Mouse (Mus musculus) neural tube, embryonic 13.5 days (tissue): ENCODE results near the gene Bcas3. TPM values are rescaled to one million over a fixed set of nuclear protein-coding genes. Genes with fewer than 3 reads are reported as not detected.
A peak's percentile ranks its signal among the peaks of the same experiment; 100 is the strongest.

ENCODE experiments used
- ATAC-seq: fragments of 200-750 bp; cut with Nextera tagmentation; 2 replicates; pipeline ENCODE4 v1.8.0; 2017; ENCODE audit warnings: low read depth, mild to moderate bottlenecking, moderate TSS enrichment, moderate library complexity
- H3K27ac ChIP-seq: fragments of 300-500 bp; sonication (generic); replicated peaks from 2 replicates; pipeline ENCODE4 v1.5.1; 2015; ENCODE audit warnings: moderate library complexity, mild to moderate bottlenecking, inconsistent platforms
- H3K27me3 ChIP-seq: fragments of 300-500 bp; sonication (generic); 2 replicates; pipeline ENCODE4 v1.6.1; 2015; ENCODE audit warnings: mild to moderate bottlenecking, inconsistent platforms
- H3K36me3 ChIP-seq: fragments of 300-500 bp; sonication (generic); 2 replicates; pipeline ENCODE4 v1.6.1; 2015; ENCODE audit warnings: mild to moderate bottlenecking, inconsistent platforms
- H3K4me1 ChIP-seq: fragments of 300-500 bp; sonication (generic); replicated peaks from 2 replicates; pipeline ENCODE4 v1.6.1; 2015; ENCODE audit warnings: inconsistent platforms
- H3K4me2 ChIP-seq: fragments of 300-500 bp; sonication (generic); 2 replicates; pipeline ENCODE4 v1.6.1; 2015; ENCODE audit warnings: inconsistent platforms, mild to moderate bottlenecking, moderate library complexity
- H3K4me3 ChIP-seq: fragments of 300-500 bp; sonication (generic); 2 replicates; pipeline ENCODE4 v1.5.1; 2015; ENCODE audit warnings: mild to moderate bottlenecking, inconsistent platforms
- H3K9ac ChIP-seq: fragments of 300-500 bp; sonication (generic); 2 replicates; pipeline ENCODE4 v1.6.1; 2015; ENCODE audit warnings: moderate library complexity, mild to moderate bottlenecking, inconsistent platforms
- H3K9me3 ChIP-seq: fragments of 300-500 bp; sonication (generic); 2 replicates; pipeline ENCODE4 v1.6.1; 2016; ENCODE audit warnings: inconsistent platforms
- WGBS: fragments of 180-500 bp; shearing (Covaris S2); methylation state at CpG from one replicate; pipeline ENCODE4 v1.1.7; 2015; 5-methylcytosine and 5-hydroxymethylcytosine counted together
- polyA plus RNA-seq: library from polyadenylated mRNA; unstranded; fragments of >200 nt; fragmentation: Nextera tagmentation; extraction: Ambion mirVana; gene quantifications from 2 replicates; pipeline ENCODE4 v1.2.1, GENCODE M21; 2015

Gene Bcas3
- polyA plus RNA-seq, 1 experiment from 2014 or later = 37.7 TPM

DNA sequence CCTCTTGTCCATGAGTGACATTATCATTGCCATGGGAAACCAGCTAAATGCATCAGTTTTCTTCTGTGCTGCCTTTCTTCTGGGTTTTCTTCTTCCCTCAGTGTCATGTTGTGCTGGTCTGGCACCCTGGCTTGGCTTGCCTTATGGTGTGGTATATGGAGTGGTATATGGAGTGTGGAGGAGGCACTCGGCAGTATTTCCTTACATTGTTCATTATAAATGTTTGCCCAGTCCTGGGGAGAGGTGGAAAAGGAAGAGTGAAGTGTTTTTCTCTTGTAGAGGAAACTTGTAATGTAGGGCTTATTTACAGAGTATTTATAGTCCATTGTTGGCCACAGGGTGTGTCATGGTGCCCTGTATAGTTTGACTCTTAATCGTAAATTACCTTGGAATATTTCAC, 212.1 kb downstream of the Bcas3 start:
- Histone ChIP-seq H3K4me2 (no peak overlapping the region), H3K27ac (no peak overlapping the region), H3K27me3 (no peaks in the 10 kb centered on the region), H3K9me3 (no peaks in the 10 kb centered on the region), H3K36me3 (peaks cover 6% of the 10 kb centered on the region; the same call in 1 of the 2 replicates), H3K4me1 (no peaks in the 10 kb centered on the region; the same call in 1 of the 2 replicates), H3K4me3 (no peak overlapping the region), H3K9ac (no peak overlapping the region)
- WGBS = 81% methylated on average over 2 of the region's 2 CpGs
- no peak for ATAC-seq

DNA sequence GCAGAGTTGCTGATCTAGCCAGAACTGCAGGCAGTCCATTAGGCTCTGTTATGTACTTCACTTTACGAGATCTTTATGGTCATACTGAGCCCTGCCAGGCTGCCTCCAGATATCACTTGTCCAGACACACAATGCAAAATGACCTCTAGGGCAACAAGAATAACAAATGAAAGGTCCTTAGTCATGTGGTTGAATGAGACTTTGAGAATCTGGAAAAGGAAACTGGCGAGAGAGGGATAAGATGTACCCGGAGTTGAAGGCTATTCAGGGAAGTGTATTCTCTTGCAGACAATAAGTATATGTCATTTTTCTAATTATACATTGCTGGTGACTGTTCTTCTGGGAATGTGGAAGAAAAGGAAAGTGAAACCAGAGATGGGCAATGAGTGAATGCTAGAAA, 218.1 kb downstream of the Bcas3 start:
- H3K36me3 ChIP-seq = no peaks in the 10 kb centered on the region
- peaks cover 19% of the 10 kb centered on the region for H3K4me1 ChIP-seq
- no peak overlapping the region; the same call in 1 of the 2 replicates for H3K27ac ChIP-seq
- H3K4me2 ChIP-seq = no peak overlapping the region
- 17% methylated on average over 3 of the region's 3 CpGs for WGBS
- no peak overlapping the region for H3K9ac ChIP-seq
- no peak overlapping the region for H3K4me3 ChIP-seq
- H3K27me3 ChIP-seq = no peaks in the 10 kb centered on the region
- ATAC-seq = no peak
- no peaks in the 10 kb centered on the region for H3K9me3 ChIP-seq

DNA sequence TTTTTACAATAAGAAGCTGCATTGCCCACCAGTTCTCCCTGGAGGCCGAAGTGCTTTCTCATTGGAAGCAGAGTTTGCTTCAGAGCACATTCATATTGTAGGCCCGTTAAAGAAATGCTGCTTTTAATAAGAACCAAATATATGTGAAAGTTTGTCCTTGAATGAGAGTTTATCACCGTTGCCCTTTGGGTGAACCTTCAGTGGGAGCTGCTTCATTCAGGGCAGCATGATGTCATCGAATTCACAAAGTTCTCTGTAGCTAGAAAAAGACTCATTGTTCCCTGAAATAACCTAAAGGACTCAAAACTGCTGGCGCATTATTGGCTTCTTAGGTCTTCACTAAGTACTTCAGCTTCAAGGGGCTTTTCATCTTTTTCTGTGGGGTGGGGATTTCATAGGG, 219.0 kb downstream of the Bcas3 start:
- H3K36me3 ChIP-seq = no peaks in the 10 kb centered on the region

DNA sequence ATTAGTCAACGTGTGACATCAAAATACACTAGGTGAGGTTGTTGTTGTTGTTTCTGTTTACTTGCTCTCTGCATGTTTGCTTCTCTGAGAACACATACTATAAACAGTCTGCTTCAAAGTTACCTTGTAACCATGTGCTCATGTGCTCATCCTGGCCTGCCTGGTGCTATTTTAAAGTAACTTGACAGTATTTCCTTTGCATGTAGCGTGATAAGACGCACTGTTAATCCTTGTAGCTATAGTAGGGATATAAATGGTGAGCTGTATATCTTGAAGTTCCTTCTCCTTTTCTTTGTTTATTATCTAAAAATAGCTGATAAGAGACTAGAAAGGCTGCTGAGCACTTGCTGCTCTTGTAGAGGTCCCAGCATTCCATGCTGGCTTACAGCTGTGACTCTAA, 219.6 kb downstream of the Bcas3 start:
- Histone ChIP-seq H3K4me3 (no peak overlapping the region), H3K27me3 (no peaks in the 10 kb centered on the region), H3K36me3 (no peaks in the 10 kb centered on the region), H3K4me1 (peaks cover 25% of the 10 kb centered on the region), H3K4me2 (no peak overlapping the region), H3K9me3 (no peaks in the 10 kb centered on the region), H3K27ac (no peak overlapping the region), H3K9ac (no peak overlapping the region)
- ATAC-seq = no peak
- 84% methylated on average over 3 of the region's 3 CpGs for WGBS

More for the DNA sequence above, 219.0 kb downstream of the Bcas3 start:
- Histone ChIP-seq H3K4me3 (no peak overlapping the region), H3K27me3 (no peaks in the 10 kb centered on the region), H3K27ac (no peak overlapping the region), H3K9me3 (no peaks in the 10 kb centered on the region), H3K9ac (no peak overlapping the region), H3K4me2 (no peak overlapping the region), H3K4me1 (peaks cover 19% of the 10 kb centered on the region)
- 29% methylated on average over 5 of the region's 5 CpGs for WGBS
- no peak for ATAC-seq

DNA sequence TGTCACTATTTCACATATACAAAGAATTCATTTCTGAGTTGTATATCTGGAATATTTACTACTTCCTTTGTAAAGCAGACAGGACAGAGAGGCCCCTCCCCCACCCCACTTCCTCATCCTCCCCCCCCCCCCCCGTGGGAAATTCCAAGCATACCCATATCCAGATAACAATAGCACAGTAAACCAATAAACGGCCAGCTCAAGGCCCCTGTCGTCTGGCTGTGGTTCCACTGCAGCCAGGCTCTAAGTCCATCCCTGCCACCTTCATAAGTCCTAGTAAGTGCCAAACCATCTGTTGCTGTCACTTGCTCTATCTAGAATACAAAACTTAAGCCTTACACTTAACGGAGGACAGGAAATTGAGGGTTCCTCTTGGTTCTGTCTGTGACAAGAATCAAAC, 221.5 kb downstream of the Bcas3 start:
- Histone ChIP-seq H3K36me3 (no peaks in the 10 kb centered on the region), H3K4me1 (peaks cover 33% of the 10 kb centered on the region), H3K9ac (no peak overlapping the region), H3K27me3 (no peaks in the 10 kb centered on the region), H3K4me2 (no peak overlapping the region), H3K27ac (no peak overlapping the region), H3K4me3 (no peak overlapping the region), H3K9me3 (no peaks in the 10 kb centered on the region)
- 12% methylated on average over 4 of the region's 4 CpGs for WGBS
- no peak for ATAC-seq

DNA sequence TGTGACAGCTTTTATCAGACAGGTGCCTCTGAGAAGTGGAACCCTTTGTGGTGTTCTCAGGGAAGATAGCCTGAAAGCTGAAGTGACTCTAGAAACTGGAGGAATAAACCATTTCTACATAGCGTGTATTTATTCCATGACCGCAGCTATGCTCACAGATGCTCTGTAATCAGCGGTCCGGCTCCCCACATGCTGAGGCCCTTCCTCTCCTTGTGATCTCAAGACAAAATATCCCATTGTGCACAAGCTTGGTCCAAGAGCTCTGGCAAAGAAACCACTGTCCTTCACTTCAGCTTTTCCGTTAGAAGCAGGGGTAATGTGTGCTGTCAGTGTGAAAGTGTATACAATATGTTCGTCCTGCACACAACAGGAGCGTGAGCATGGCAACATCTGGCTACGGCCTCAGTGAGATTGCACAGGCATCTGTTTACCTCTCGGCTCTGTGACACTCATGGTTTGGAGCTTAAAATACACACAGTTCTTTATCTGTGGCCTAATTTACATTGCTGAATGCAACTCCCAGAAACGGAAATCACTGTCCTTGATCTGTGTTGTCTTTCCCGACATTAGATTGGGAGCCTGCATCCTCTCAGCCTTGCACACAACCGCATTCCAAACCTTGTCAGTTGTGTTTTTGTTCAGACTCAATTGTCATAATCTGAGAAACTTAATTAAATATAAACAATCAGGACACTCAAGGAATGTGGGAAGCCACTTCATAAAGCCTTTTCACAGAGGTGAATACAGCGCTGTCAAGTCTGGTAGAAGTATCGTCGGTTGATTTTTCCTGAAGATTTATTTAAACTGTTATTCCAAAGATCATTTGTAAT, 225.1 kb downstream of the Bcas3 start:
- Histone ChIP-seq H3K9ac (no peak overlapping the region), H3K4me1 (peaks cover 14% of the 10 kb centered on the region), H3K9me3 (no peaks in the 10 kb centered on the region), H3K27ac (peak overlapping the region; percentile 38; the same call in 1 of the 2 replicates), H3K36me3 (no peaks in the 10 kb centered on the region), H3K4me2 (no peak overlapping the region), H3K27me3 (no peaks in the 10 kb centered on the region), H3K4me3 (no peak overlapping the region)
- 65% methylated on average over 15 of the region's 15 CpGs for WGBS
- ATAC-seq = 0 out of 2 replicates have a peak, but pooled peaks have one; percentile 19

DNA sequence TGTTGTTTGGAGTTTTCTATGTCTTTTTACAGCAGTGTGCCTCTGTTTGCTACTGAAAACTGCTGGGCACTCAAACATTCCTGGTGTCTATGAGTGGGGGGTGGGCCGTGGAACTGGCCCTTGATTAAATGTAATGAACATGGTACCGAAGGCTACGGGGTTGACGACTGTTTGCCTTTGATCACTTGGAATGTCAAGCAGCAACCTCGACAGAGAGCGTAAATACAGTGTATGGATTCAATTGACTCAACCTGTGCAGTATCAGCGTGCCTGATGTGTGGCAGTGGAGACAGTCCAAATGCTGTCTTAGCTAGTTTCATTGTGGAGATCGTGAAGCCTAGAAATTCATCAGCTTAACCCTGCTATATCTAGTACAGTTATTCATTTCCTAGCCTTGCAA, 231.1 kb downstream of the Bcas3 start:
- no peak overlapping the region for H3K27ac ChIP-seq
- no peaks in the 10 kb centered on the region for H3K4me1 ChIP-seq
- H3K4me3 ChIP-seq = no peak overlapping the region
- H3K9me3 ChIP-seq = no peaks in the 10 kb centered on the region
- H3K4me2 ChIP-seq = no peak overlapping the region
- H3K36me3 ChIP-seq = no peaks in the 10 kb centered on the region
- WGBS = 75% methylated on average over 8 of the region's 8 CpGs
- H3K9ac ChIP-seq = no peak overlapping the region
- H3K27me3 ChIP-seq = no peaks in the 10 kb centered on the region
- no peak for ATAC-seq

DNA sequence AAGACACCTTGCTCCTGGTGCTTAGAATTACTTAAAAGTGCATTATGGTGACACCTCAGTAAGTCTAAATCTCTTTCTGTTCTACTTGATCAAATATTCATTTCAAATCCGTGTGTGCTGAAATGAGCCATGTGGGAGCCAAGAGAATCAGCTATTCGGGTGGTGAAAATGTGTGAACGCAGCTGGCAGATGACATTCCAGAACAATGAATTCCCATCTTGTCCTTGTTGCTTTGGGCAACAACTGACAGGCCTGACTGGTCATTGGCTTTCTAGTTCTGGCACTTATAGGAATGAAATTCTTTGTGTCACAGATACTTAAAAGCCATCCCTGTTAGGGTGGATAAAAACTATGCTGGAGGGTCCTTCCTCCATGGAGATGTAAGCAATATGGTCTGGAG, 240.7 kb downstream of the Bcas3 start:
- H3K4me2 ChIP-seq = no peak overlapping the region
- no peak for ATAC-seq
- no peaks in the 10 kb centered on the region for H3K9me3 ChIP-seq
- H3K36me3 ChIP-seq = no peaks in the 10 kb centered on the region
- no peak overlapping the region for H3K27ac ChIP-seq
- no peaks in the 10 kb centered on the region for H3K27me3 ChIP-seq
- 57% methylated on average over 3 of the region's 3 CpGs for WGBS
- no peak overlapping the region for H3K4me3 ChIP-seq
- no peaks in the 10 kb centered on the region for H3K4me1 ChIP-seq
- H3K9ac ChIP-seq = no peak overlapping the region

DNA sequence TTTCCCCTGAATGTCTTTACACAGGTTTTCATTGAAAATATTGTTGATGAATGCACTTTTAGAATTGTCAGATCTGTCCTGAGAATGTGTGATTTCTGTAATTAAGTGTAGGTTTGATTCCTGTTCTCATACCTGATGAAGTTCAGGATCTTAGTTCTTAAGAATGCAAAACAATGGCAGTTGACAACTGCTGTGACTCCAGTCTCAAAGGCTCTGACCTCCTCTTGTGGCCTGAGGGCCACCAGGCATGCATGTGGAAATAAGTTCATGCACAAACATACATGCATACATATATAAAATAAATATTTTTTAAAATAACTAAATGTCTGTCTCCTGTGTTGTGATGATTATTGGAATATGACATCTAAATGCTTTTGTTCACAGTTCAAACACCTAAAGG, 246.3 kb downstream of the Bcas3 start:
- Histone ChIP-seq H3K36me3 (no peaks in the 10 kb centered on the region), H3K4me1 (no peaks in the 10 kb centered on the region), H3K27me3 (no peaks in the 10 kb centered on the region), H3K4me3 (no peak overlapping the region), H3K4me2 (no peak overlapping the region), H3K9ac (no peak overlapping the region), H3K9me3 (no peaks in the 10 kb centered on the region), H3K27ac (no peak overlapping the region)
- ATAC-seq = no peak

DNA sequence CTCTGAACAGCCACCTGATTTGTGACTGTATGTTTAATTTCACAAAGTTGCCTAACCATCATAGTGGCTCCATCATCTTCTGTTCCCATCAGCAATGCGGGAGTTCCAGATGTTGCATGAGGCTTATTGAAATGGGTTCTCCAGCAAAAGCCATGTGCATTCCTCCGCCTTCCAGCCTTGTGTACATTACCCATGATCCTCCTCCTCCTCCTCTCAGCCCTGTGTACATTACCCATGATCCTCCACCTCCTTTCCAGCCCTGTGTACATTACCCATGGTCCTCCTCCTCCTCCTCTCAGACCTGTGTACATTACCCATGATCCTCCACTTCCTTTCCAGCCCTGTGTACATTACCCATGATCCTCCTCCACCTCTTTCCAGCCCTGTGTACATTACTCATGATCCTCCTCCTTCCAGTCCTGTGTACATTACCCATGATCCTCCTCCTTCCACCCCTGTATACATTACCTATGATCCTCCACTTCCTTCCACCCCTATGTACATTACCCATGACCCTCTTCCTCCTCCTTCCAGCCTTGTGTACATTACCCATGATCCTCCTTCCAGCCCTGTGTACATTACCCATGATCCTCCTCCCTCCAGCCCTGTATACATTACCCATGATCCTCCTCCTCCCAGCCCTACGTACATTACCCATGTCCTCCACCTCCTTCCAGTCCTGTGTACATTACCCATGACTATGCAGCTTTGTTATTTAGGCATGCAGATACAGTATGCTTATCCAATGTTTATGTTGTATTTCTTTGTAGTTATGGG, 250.8 kb downstream of the Bcas3 start:
- Histone ChIP-seq H3K36me3 (no peaks in the 10 kb centered on the region), H3K9me3 (no peaks in the 10 kb centered on the region), H3K4me2 (no peak overlapping the region), H3K4me1 (no peaks in the 10 kb centered on the region), H3K27me3 (no peaks in the 10 kb centered on the region), H3K4me3 (no peak overlapping the region), H3K27ac (no peak overlapping the region), H3K9ac (no peak overlapping the region)
- WGBS = 92% methylated on average over 3 of the region's 3 CpGs
- no peak for ATAC-seq

DNA sequence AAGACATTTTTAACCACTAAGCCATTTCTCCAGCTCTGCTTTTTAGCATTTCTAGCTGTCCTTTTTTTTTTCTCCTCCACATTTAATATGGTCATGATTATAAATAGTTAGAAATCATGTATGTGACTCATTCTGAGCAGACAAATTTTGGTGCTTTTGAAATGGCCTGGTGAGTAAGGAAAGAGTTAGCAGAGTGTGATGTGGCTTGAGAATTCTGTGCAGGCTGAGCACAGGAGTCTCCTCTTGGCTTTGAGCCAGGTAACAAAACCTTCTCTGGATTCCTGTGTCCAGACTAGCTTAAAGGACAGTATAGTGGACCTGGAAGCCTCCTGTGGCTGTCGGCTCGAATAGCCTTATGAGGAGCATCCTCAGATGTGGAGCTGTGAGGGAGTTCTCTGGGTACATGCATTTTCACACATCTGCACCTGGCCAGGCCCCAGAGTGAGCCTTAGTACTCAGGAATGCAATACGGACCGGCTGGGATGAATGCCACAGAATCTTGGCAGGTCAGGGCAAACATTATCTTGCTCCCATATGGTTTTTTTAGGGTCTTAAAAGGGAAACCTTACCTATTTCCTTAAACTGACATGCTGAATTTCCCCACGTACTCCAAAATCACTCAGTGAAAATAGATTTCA, 256.5 kb downstream of the Bcas3 start:
- H3K4me3 ChIP-seq = no peak overlapping the region
- H3K9me3 ChIP-seq = no peaks in the 10 kb centered on the region
- H3K27me3 ChIP-seq = no peaks in the 10 kb centered on the region
- no peaks in the 10 kb centered on the region for H3K36me3 ChIP-seq
- no peak overlapping the region for H3K27ac ChIP-seq
- H3K4me2 ChIP-seq = no peak overlapping the region
- no peak for ATAC-seq
- 81% methylated on average over 5 of the region's 5 CpGs for WGBS
- H3K9ac ChIP-seq = no peak overlapping the region
- H3K4me1 ChIP-seq = no peaks in the 10 kb centered on the region

DNA sequence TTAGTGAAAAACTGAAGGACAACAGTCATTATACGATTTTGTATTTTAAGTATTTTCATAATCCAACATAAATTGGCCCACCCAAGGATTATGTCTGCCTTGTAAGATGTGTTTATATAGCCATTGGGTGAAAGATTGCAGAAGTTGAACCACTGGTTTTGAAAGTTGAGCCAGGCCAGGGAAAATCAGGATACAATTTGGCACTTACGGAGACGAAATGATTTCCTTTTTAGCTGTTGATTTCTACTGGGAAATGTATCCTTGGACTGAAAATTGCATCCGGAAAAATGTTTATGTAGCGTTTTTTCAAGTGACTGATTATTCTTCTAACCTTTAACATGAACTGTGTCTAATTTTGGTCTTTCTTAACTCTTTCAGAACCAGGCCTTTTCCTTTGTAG, 260.1 kb downstream of the Bcas3 start:
- Histone ChIP-seq H3K4me3 (no peak overlapping the region), H3K4me2 (no peak overlapping the region), H3K27me3 (no peaks in the 10 kb centered on the region), H3K9ac (no peak overlapping the region), H3K4me1 (no peaks in the 10 kb centered on the region), H3K36me3 (no peaks in the 10 kb centered on the region), H3K27ac (no peak overlapping the region), H3K9me3 (no peaks in the 10 kb centered on the region)
- ATAC-seq = no peak
- 81% methylated on average over 5 of the region's 5 CpGs for WGBS
